ENCODE assay signal across 10 mouse cellular contexts in genomic region chr5:30589546-30589945, GRCm38 (mm10). TPM values are rescaled to one million over a fixed set of nuclear protein-coding genes. Genes with fewer than 3 reads are reported as not detected.
DNase-seq lines count a peak whose midpoint lies in the region; ATAC-seq lines count a peak whose summit lies in the region.
"Had no signal": no experiment of that assay in that cellular context is flagged by ENCODE, and none has a peak within 500 bp of the region (broad histone marks: within the 10 kb centered on the region; RNA-seq: fewer than 3 reads in every experiment).

No protein-coding gene starts in this region.

- no peak for DNase-seq in kidney, postnatal 25 days
- peak; percentile 88 for DNase-seq in cerebellum, adult 11-12 months
- DNase-seq in cerebellum, postnatal 14 days = peak; percentile 94 to 95
- no peak for DNase-seq in MN1 (ENCODE audit: low spot score)
- DNase-seq in embryo, embryonic 9.5 days (ENCODE audit: extremely low spot score) = no peak
- DNase-seq: kidney, adult 9 months had no signal

- no peak overlapping the region for H3K9ac ChIP-seq in kidney, embryonic 15.5 days
- H3K9ac ChIP-seq in midbrain, embryonic 16.5 days (ENCODE audit: low read depth, low read length) = no peak overlapping the region; the same call in 1 of the 2 replicates
- H3K9ac ChIP-seq: limb, embryonic 13.5 days had no signal

- no peak for ATAC-seq in kidney, embryonic 15.5 days (replicated peaks; ENCODE audit: low FRiP score)
- no peak for ATAC-seq in midbrain, embryonic 16.5 days

- H3K27ac ChIP-seq in kidney, embryonic 15.5 days = no peak overlapping the region
- no peak overlapping the region for H3K27ac ChIP-seq in midbrain, embryonic 16.5 days (ENCODE audit: low read length)
- H3K27ac ChIP-seq: limb, embryonic 13.5 days had no signal

- H3K27me3 ChIP-seq in kidney, embryonic 15.5 days = peaks cover 71% of the 10 kb centered on the region
- peaks cover 3% of the 10 kb centered on the region; the same call in 1 of the 2 replicates for H3K27me3 ChIP-seq in midbrain, embryonic 16.5 days (ENCODE audit: control insufficient read depth, insufficient read depth, low read depth, low read length)

- H3K9me3 ChIP-seq in kidney, embryonic 15.5 days (replicated peaks) = no peaks in the 10 kb centered on the region
- no peaks in the 10 kb centered on the region for H3K9me3 ChIP-seq in midbrain, embryonic 16.5 days (replicated peaks; ENCODE audit: control insufficient read depth, low read length, poor library complexity, severe bottlenecking)
- H3K9me3 ChIP-seq: limb, embryonic 13.5 days had no signal

- H3K4me2 ChIP-seq in kidney, embryonic 15.5 days = 0 out of 2 replicates have a peak overlapping the region, but pooled peaks have one; percentile 91
- H3K4me2 ChIP-seq in midbrain, embryonic 16.5 days (ENCODE audit: low read length) = peak overlapping the region; percentile 91

- H3K4me3 ChIP-seq in kidney, embryonic 15.5 days (replicated peaks) = peak overlapping the region; percentile 47
- H3K4me3 ChIP-seq in midbrain, embryonic 16.5 days (ENCODE audit: low read depth, low read length) = peak overlapping the region; percentile 73

- peaks cover 29% of the 10 kb centered on the region for H3K4me1 ChIP-seq in kidney, embryonic 15.5 days
- H3K4me1 ChIP-seq in midbrain, embryonic 16.5 days (ENCODE audit: control insufficient read depth, insufficient read depth, low read length) = peaks cover 29% of the 10 kb centered on the region

- H3K36me3 ChIP-seq in kidney, embryonic 15.5 days = no peaks in the 10 kb centered on the region
- H3K36me3 ChIP-seq in midbrain, embryonic 16.5 days (ENCODE audit: control insufficient read depth, insufficient read depth, low read length) = no peaks in the 10 kb centered on the region
- H3K36me3 ChIP-seq: limb, embryonic 13.5 days had no signal

- 71% methylated on average over 3 of the region's 3 CpGs for WGBS in kidney, embryonic 15.5 days
- WGBS in midbrain, embryonic 16.5 days = 76% methylated on average over 3 of the region's 3 CpGs

RNA-seq across cellular contexts. Expression of gene Kcnk3, which starts 1.6 kb away (rescaled TPM):
- polyA plus RNA-seq in kidney, embryonic 15.5 days (2015; fragmentation: Nextera tagmentation; extraction: Ambion mirVana) = 2.7 and 8.0 TPM in 2 replicates
- polyA plus RNA-seq in midbrain, embryonic 16.5 days (2015; fragmentation: Nextera tagmentation; extraction: Ambion mirVana) = 6.1 and 6.6 TPM in 2 replicates

RNA-seq across cellular contexts. Expression of gene Cib4, which starts 43.9 kb away (rescaled TPM):
- polyA plus RNA-seq in kidney, embryonic 15.5 days (2015; fragmentation: Nextera tagmentation; extraction: Ambion mirVana) = not detected in 2 replicates
- polyA plus RNA-seq in midbrain, embryonic 16.5 days (2015; fragmentation: Nextera tagmentation; extraction: Ambion mirVana) = not detected in 2 replicates
- polyA plus RNA-seq: spleen, adult 2 months had no signal

RNA-seq across cellular contexts. Expression of gene Slc35f6, which starts 58.2 kb away (rescaled TPM):
- 25.7 and 27.1 TPM in 2 replicates for polyA plus RNA-seq in kidney, embryonic 15.5 days (2015; fragmentation: Nextera tagmentation; extraction: Ambion mirVana)
- polyA plus RNA-seq in midbrain, embryonic 16.5 days (2015; fragmentation: Nextera tagmentation; extraction: Ambion mirVana) = 32.3 and 33.0 TPM in 2 replicates

Comparison
In these comparisons a context has a peak if more than half of its experiments do, and no peak if none do; other contexts are left out.
1. DNase-seq: peak in cerebellum, adult 11-12 months (single experiment) and cerebellum, postnatal 14 days (2 of 2); none in kidney, postnatal 25 days (0 of 2), MN1 (single experiment) and embryo, embryonic 9.5 days (single experiment).